Mouse (Mus musculus): ENCODE measurements at regions not wholly inside any gene's neighbourhood (a gene's known extent, or its start where the extent isn't known, plus 50 kb on each side); places are given as distances from the start of the nearest gene placed in this dataset.

DNA sequence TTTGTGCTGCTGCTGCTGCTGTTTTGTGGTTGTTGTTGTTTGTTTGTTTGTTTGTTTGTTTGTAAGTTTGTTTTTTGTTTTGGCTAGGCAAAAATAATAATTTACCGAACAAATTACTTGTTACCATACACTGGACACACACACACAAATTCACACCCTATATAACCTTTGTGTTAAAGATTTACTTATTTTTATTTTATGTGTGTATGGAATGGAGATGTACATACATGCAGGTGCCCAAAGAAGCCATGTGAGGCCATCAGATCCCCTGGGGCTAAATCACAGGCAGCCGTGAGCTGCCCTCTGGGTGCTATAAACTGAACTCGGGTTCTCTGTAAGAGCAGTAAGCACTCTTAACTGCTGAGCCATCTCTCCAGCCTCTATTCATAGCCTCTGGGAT, 56.0 kb downstream of the Pttg1 start:
- ATAC-seq (replicated peaks; ENCODE audit: poor library complexity), result no peak

DNA sequence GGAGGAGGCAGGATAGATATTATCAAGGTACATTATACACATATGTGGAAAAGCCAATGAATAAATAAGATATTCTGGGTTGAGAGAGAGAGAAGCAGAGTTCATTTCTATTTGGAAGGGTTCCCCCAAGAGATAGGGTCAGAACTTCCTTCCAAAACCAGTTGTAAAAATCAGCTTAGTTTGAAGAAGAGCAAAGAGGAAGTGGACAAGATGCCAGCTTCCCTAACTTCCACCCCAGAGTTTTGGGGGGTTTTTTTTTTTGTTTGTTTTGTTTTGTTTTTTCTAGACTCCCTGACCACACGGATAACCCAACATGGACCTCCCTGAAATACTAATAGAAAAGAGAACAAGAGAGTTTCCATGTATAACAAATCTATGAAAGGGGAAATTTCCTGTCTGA, 57.7 kb downstream of the Pttg1 start:
- ATAC-seq (replicated peaks; ENCODE audit: poor library complexity), result peak; percentile 72

DNA sequence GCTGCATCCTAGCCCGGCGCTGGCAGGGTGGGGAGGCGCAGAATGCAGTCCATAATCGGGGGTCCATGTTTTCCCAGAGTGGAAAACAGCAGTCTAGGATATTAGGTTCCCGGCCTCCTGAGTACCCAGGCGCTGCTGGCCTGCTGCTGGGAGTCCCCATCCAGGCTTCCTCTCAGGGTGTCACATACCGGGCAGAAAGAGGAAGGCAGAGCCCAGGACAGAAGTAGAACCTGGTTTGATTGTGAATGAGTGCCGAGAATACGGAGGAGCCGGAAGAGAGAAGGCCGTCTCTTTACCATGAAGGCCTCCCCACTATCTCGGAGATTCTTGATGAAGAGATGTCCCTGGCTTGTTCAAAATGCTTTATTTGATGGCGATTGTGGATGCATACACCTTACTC, 64.2 kb downstream of the Pttg1 start:
- peak; percentile 72 for ATAC-seq (replicated peaks; ENCODE audit: poor library complexity)

DNA sequence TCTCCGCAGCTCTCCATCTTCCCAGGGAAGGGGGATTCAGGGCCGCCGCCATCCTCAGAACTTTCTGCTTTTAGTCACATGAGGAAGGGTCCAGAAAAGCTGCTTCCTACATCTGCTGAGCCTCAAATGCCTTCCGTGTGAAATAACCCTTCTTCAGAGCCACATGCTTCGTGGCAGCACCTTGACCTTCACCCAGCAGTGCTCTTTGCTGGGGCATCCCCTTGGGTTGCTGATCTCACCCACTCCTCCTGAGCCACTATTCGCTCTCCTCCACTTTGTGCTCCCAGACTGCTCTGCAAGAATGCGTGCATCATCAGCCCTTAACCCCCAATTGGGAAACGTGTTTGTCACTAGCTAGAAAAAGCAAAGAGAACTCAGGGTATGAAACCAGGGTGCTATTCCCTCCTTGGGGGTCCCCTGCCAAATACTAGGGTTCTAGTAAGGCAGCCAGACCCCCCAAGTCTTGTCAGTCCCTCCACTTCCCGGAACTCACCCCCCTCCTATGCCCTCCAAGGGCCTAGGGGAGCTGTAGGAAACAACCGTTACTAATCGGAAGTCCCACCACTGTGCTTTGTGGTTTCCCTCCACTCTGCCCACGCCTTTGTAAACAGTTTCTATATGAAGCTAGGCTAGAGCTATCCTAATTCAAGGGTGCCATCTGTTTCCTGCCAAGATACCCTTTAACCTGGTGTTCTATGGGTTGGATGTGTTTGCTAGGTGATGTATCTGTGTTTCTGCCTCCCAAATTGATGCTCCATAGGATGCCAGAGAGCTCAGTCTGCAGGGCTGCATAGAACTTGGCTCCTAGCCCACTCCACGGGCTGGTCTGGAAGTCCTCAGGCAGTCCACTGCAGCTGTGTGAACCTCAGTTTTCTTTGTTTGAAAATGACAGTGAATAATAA, 67.4 kb downstream of the Pttg1 start:
- peak; percentile 87 for ATAC-seq (replicated peaks; ENCODE audit: poor library complexity)

DNA sequence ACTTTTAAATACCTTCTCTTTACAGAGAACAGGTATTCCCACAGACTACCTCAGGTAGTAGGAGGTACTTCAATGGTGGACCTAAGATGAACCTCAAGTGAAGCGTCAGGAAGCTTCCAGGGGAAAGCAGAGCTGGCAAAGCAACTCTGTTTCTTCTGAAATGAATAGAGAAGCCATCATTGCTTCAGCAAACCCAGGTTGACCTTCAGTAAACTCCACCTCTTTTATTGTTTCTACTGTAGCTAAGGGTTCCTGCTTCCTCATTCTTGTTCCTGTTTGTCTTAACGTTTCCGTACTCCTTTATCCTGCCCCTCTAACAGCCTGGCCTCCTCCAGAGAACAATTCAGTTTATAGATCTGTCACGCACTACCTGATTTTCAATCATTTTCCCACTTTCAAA, 72.4 kb downstream of the Pttg1 start:
- ATAC-seq (replicated peaks; ENCODE audit: poor library complexity), result peak; percentile 78

DNA sequence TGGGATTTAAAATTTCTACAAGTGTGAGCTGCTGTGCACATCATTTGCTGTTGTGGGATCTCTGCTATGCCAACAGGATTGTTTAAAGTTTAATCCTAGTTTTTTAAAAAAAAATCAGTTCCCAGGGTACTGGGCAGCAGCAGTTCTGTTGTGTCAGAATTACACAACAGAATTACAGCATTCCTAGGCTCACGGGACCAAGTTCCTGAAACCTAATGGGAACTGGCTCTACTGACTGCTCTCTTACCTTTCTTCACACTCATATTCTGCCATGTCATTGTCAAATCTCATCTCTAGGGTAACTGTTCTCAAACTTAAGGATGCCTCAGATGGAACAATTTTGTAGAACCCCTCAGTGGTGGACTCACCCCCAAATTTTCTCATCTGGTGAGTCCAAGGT, 73.0 kb downstream of the Pttg1 start:
- peak; percentile 59 for ATAC-seq (replicated peaks; ENCODE audit: poor library complexity)

DNA sequence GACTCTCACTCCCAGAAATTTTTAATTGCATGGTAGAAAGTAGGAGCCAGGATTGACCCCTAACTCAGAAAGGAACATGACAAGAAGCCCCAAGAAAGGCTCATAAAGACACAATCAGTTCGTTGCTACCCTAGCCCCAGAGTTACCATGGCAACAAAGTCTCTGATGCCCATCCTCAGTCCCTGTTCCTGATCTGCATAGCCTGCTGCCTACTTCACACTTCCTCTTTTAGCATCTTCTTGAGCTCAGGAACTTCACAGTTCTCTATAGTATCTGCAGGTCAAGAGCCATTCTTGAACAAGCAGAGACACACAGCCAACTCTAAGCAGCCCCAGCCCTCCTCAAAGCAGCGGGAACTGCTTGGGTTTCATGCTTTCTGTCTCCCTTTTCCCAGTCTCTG, 74.2 kb downstream of the Pttg1 start:
- peak; percentile 67 for ATAC-seq (replicated peaks; ENCODE audit: poor library complexity)

DNA sequence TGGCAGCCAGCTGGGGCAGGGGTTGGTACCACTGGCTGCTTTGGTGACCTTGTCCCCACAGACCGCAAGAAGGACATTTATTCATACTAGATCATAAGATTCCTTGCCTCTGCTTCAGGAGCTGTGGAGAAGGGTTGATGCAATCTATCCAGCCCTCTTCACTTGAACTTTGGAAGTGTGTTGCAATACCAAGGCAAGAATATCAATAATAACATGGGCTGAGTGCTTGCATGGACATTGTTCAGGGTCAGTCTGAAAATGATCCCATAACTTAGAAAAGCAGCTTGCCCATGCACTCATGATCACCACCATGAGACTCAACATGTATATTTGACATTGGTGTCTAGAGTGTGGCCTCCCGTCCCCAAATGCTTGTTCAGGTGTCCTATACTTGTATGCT, 74.7 kb downstream of the Pttg1 start:
- ATAC-seq (replicated peaks; ENCODE audit: poor library complexity), result no peak

DNA sequence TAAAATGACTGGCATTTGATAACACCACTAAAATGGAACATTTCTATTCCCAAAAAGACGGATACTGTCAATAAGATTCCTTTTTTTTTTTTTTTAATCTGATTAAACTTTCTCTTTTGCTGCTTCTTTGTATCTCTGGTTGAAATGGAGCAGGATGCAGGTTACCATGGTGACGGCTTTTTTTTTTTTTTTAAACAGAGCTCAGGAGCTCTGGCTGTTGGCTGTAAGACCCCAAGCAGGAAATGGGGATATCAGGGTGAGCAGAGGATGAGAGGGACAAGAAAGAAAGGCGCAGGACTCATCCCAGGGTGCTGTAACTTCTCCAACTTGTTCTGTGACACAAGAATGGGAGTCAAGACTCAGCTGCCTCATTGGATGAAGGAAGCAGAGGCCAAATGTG, 75.8 kb downstream of the Pttg1 start:
- no peak for ATAC-seq (replicated peaks; ENCODE audit: poor library complexity)

DNA sequence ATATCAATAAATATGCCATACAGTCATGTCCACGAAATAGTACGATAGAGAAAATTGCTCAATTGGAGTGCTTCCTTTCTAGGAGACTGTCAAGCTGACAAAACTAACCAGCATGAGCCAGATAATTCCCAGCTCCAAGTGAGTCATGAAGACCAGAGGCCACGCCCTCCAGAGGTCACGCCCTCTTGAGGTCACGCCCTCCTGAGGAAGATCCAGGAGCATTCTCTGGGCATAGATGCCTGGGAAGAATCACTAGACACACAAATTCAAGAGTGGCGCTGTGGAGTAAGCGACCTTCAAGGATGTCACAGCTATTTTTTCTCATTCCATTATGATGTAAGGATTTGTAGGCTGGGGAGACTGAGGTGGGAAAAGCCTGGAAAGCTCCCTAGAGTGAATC, 76.5 kb downstream of the Pttg1 start:
- no peak for ATAC-seq (replicated peaks; ENCODE audit: poor library complexity)

DNA sequence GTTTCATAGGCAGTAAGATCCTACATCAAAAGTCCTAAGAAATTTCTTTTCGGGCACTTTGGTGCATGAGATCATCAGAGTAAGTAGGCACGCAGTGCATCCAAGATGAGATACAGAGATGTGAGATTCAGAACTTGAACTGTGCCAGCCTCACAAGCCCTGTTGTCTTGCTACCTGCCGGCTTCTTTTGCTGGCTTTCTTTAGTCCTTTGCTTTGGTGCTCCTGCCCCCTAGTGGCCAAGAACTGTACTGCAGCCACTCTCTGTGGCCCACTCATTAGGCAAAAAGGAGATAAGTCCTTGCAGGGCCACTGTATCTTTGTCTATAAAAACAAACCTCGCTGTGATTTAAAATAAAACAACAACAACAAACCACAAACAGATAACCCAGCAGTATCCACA, 77.5 kb downstream of the Pttg1 start:
- ATAC-seq (replicated peaks; ENCODE audit: poor library complexity), result peak; percentile 70

DNA sequence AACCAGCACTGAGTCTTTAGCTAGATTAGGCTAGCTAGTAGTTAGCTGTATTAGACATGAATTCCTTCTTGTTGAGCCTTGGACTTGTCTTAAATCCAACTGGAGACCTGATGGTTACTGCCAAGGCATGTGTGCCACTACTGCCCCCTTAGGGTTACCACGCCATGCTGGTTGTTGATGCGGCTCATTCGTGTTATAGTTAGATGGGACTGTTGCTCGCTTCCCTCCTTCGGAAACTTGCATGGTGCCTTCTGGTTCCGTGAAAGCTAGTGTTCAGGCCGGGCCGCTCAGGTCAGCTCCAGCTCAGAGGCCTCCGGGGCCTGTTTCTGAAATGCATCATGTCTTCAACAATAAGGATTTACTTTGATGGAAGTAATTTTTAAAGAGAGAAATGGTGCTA, 79.6 kb downstream of the Pttg1 start:
- ATAC-seq (replicated peaks; ENCODE audit: poor library complexity), result no peak

DNA sequence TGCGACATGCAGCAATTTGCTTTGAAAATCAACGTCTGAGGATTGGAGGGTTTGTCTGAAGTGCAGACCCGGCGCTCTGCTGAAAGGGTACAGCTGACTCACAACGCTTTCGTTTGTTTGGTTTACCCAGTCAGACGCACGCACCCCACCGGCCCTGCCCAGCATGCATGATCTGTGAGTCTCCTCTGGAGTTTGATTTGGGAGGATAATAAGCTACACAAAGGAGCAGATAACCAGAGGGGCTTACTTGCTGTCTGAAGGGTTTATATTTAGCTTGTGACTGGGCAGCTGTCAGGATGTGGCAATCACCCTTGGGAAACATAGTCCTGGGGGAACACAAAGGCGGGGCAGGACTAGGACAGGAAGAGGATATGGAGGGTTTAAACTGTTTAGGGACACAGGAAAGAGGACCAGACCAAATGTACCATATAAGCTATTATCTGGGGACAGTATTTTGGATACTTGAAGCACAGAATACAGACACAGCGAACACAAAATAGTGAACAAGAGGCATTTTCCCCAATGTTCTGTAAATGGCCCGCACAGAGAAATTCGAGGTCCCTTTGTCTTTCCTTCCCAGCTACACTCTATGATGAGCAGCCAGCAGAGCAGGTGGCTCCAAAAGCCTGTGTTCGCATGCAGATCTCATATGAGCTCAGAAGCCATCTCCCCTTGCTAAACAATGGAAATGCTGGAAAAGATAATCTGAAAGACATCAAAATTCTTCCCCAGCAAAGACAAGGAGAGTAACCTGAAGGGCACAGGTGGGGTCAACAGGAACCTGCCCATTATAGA, 81.1 kb downstream of the Pttg1 start:
- peak; percentile 78 for ATAC-seq (replicated peaks; ENCODE audit: poor library complexity)

DNA sequence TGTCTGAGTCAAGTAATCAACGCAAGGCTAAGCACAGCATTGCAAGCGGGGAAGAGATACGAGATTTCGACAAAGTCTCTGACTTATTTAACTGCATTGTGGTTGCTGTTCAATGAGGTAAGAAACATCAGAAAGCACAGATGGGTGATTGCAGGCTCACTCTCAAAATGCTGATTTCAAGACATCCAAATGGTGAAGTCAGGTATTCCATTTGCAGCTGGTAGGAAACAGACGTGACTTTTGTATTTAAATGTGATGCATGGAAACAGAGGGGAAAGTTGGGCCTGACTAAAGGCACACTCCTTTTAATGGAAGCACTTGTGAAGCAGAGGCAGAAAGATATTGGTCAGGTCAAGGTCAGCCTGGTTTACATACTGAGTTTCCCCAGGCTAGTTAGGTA, 82.5 kb downstream of the Pttg1 start:
- ATAC-seq (replicated peaks; ENCODE audit: poor library complexity), result no peak

DNA sequence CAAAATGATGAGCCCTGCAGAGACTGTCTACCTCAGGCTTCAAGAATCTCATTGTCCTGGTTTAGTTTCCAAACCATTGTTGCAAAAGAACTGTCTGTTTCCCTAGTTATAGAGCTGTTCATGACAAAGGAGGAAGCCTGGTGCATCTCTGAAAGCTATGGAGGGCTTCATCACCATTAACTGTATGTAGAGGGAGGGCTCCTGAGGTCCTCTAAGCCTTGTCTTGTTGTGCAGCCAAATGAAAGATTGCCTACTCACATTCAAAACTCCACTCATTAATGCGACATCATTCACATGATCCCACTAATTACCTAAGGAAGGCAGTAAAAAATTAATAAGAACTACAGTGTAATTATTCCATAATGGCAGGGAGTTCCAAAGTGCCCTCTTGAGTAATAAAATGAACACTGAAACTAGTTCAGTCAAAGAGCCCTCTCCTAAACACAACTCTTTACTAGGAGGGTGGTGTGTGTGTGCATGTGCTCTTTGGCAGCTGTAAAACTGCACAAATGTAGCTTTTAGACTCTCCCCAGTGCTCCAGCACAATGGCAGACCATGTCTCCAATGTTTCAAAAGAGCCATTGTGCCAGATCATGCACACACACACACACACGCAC, 87.6 kb downstream of the Pttg1 start:
- no peak for ATAC-seq (replicated peaks; ENCODE audit: poor library complexity)

DNA sequence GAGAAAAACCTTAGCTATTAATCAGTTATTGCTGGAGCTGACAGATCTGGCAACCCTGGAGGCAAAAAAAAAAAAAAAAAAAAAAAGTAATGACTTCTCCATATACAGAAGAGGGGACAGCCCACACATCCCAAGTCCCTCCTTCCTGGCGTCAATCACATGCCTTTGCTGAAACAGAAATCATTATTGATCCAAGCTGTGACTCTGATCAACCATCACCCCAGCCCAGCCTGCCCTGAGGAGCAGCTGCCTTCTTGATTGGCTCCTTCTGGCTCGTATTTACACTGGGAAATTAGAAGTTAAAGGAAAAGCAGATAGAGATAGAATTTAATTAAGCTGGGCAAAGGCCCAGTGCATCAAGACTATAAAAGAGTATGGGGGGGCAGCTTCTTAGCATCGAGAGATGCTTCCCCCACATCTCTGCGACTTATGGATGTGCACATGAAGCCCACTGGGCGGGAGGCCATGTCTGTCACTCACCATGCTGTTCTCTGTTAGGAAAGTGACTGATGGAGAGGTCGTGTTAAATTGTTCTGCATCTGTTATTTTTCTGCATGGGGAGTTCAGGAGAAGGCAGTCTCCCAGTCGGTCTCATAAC, 90.3 kb downstream of the Pttg1 start:
- ATAC-seq (replicated peaks; ENCODE audit: poor library complexity), result no peak

DNA sequence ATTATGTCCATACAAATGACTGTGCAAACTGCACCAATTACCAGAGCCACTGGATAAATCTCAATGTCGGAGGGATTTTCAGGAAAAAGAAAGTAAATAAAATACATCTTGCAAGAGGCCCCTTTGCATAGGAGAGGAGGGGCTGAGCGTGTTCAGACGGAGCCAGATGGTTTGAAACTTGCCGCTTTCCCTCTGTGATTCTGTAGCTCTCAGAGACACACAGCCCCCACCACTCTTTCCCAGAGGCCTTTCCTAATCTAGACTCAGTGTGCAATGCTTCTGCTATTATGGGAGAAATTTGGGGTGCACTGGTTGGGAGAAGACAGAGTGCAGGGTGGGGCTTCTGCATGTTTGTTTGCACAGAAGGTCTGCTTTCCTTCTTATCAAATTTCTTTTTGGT, 92.5 kb downstream of the Pttg1 start:
- no peak for ATAC-seq (replicated peaks; ENCODE audit: poor library complexity)

DNA sequence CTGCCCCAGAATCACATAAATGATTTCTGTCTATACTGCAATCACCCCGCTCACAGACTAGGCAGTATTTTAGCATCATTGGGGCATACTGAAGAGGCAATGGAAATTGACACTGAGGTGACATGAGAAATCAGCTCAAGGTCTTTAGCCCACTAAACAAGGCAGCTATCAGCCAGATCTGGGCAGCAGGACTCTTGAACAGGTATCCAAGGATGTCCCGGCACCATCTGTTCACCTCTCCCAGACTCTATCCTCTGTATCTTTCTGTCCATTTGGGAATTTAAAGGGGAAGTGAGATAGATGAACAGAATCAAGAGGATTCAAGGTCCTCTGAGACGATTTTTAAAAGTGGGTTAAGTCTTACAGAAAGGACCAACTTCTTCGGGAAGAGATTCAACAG, 112.1 kb downstream of the Pttg1 start:
- ATAC-seq (replicated peaks; ENCODE audit: poor library complexity), result no peak
